Mouse (Mus musculus): ENCODE results near the gene Zfp385c. TPM values are rescaled to one million over a fixed set of nuclear protein-coding genes. Genes with fewer than 3 reads are reported as not detected.
"Not testable (repeated sequence)": the region's sequence is repeated elsewhere in the genome, so short reads cannot be mapped to it uniquely, and the experiment has no call there.

The Zfp385c gene
- polyA plus RNA-seq, 1 experiment: not detected

- TF ChIP-seq CTCF (IDR thresholded peaks at IDR 0.05; ENCODE audit: low read depth, low read length) (no peak), POLR2A (IDR thresholded peaks at IDR 0.05; ENCODE audit: borderline replicate concordance, low read depth, low read length) (no peak)
- no peaks in the 10 kb centered on the region for H3K4me1 ChIP-seq (ENCODE audit: control insufficient read depth, insufficient read depth, low read length)
Observed at GRCm38 (mm10) chr11:100684084-100684483, 8.2 kb downstream of the Zfp385c start.

GRCm38 (mm10) chr11:100682526-100682925, 9.7 kb downstream of the Zfp385c start:
- Histone ChIP-seq H3K4me3 (ENCODE audit: insufficient read depth, low read length) (no peak overlapping the region), H3K27ac (ENCODE audit: insufficient read depth, low read depth, low read length) (no peak overlapping the region), H3K4me1 (ENCODE audit: control insufficient read depth, insufficient read depth, low read length) (no peaks in the 10 kb centered on the region)
- no peak for TF ChIP-seq CTCF (IDR thresholded peaks at IDR 0.05; ENCODE audit: low read depth, low read length)
- no peak for TF ChIP-seq POLR2A (IDR thresholded peaks at IDR 0.05; ENCODE audit: borderline replicate concordance, low read depth, low read length)

More at GRCm38 (mm10) chr11:100684084-100684483, 8.2 kb downstream of the Zfp385c start:
- H3K27ac ChIP-seq (ENCODE audit: insufficient read depth, low read depth, low read length): no peak overlapping the region
- H3K4me3 ChIP-seq (ENCODE audit: insufficient read depth, low read length): no peak overlapping the region

GRCm38 (mm10) chr11:100681826-100682225, 10.4 kb downstream of the Zfp385c start:
- Histone ChIP-seq H3K4me3 (ENCODE audit: insufficient read depth, low read length) (no peak overlapping the region), H3K4me1 (ENCODE audit: control insufficient read depth, insufficient read depth, low read length) (no peaks in the 10 kb centered on the region), H3K27ac (ENCODE audit: insufficient read depth, low read depth, low read length) (no peak overlapping the region)
- no peak for TF ChIP-seq POLR2A (IDR thresholded peaks at IDR 0.05; ENCODE audit: borderline replicate concordance, low read depth, low read length)
- TF ChIP-seq CTCF (IDR thresholded peaks at IDR 0.05; ENCODE audit: low read depth, low read length): no peak

GRCm38 (mm10) chr11:100677810-100678209, 14.4 kb downstream of the Zfp385c start:
- Histone ChIP-seq H3K27ac (ENCODE audit: insufficient read depth, low read depth, low read length) (no peak overlapping the region), H3K4me1 (ENCODE audit: control insufficient read depth, insufficient read depth, low read length) (no peaks in the 10 kb centered on the region), H3K4me3 (ENCODE audit: insufficient read depth, low read length) (no peak overlapping the region)
- TF ChIP-seq CTCF (IDR thresholded peaks at IDR 0.05; ENCODE audit: low read depth, low read length): no peak

- H3K4me1 ChIP-seq (ENCODE audit: control insufficient read depth, insufficient read depth, low read length): no peaks in the 10 kb centered on the region
- H3K4me3 ChIP-seq (ENCODE audit: insufficient read depth, low read length): no peak overlapping the region
- TF ChIP-seq POLR2A (IDR thresholded peaks at IDR 0.05; ENCODE audit: borderline replicate concordance, low read depth, low read length) (no peak), CTCF (IDR thresholded peaks at IDR 0.05; ENCODE audit: low read depth, low read length) (no peak)
Observed at GRCm38 (mm10) chr11:100673169-100673568, 19.1 kb downstream of the Zfp385c start.

GRCm38 (mm10) chr11:100671956-100672355, 20.3 kb downstream of the Zfp385c start:
- H3K27ac ChIP-seq (ENCODE audit: insufficient read depth, low read depth, low read length): no peak overlapping the region
- TF ChIP-seq CTCF (IDR thresholded peaks at IDR 0.05; ENCODE audit: low read depth, low read length) (no peak), POLR2A (IDR thresholded peaks at IDR 0.05; ENCODE audit: borderline replicate concordance, low read depth, low read length) (no peak)
- no peak overlapping the region for H3K4me3 ChIP-seq (ENCODE audit: insufficient read depth, low read length)
- no peaks in the 10 kb centered on the region for H3K4me1 ChIP-seq (ENCODE audit: control insufficient read depth, insufficient read depth, low read length)

More at GRCm38 (mm10) chr11:100673169-100673568, 19.1 kb downstream of the Zfp385c start:
- no peak overlapping the region for H3K27ac ChIP-seq (ENCODE audit: insufficient read depth, low read depth, low read length)

GRCm38 (mm10) chr11:100671049-100671448, 21.2 kb downstream of the Zfp385c start:
- no peak for TF ChIP-seq CTCF (IDR thresholded peaks at IDR 0.05; ENCODE audit: low read depth, low read length)
- TF ChIP-seq POLR2A (IDR thresholded peaks at IDR 0.05; ENCODE audit: borderline replicate concordance, low read depth, low read length): no peak
- Histone ChIP-seq H3K4me3 (ENCODE audit: insufficient read depth, low read length) (no peak overlapping the region), H3K27ac (ENCODE audit: insufficient read depth, low read depth, low read length) (no peak overlapping the region), H3K4me1 (ENCODE audit: control insufficient read depth, insufficient read depth, low read length) (no peaks in the 10 kb centered on the region)

- H3K27ac ChIP-seq (ENCODE audit: insufficient read depth, low read depth, low read length): no peak overlapping the region
- H3K4me3 ChIP-seq (ENCODE audit: insufficient read depth, low read length): no peak overlapping the region
- TF ChIP-seq CTCF (IDR thresholded peaks at IDR 0.05; ENCODE audit: low read depth, low read length) (no peak), POLR2A (IDR thresholded peaks at IDR 0.05; ENCODE audit: borderline replicate concordance, low read depth, low read length) (no peak)
- H3K4me1 ChIP-seq (ENCODE audit: control insufficient read depth, insufficient read depth, low read length): peaks cover 7% of the 10 kb centered on the region
Observed at GRCm38 (mm10) chr11:100659806-100660205, 32.4 kb downstream of the Zfp385c start.

- H3K4me3 ChIP-seq (ENCODE audit: insufficient read depth, low read length): no peak overlapping the region
- peaks cover 7% of the 10 kb centered on the region for H3K4me1 ChIP-seq (ENCODE audit: control insufficient read depth, insufficient read depth, low read length)
- H3K27ac ChIP-seq (ENCODE audit: insufficient read depth, low read depth, low read length): no peak overlapping the region
- TF ChIP-seq POLR2A (IDR thresholded peaks at IDR 0.05; ENCODE audit: borderline replicate concordance, low read depth, low read length): no peak
- no peak for TF ChIP-seq CTCF (IDR thresholded peaks at IDR 0.05; ENCODE audit: low read depth, low read length)
Observed at GRCm38 (mm10) chr11:100656458-100656857, 35.8 kb downstream of the Zfp385c start.

GRCm38 (mm10) chr11:100655589-100655988, 36.7 kb downstream of the Zfp385c start:
- H3K4me1 ChIP-seq (ENCODE audit: control insufficient read depth, insufficient read depth, low read length); H3K27ac ChIP-seq (ENCODE audit: insufficient read depth, low read depth, low read length); H3K4me3 ChIP-seq (ENCODE audit: insufficient read depth, low read length): not testable (repeated sequence)

GRCm38 (mm10) chr11:100651748-100652147, 40.5 kb downstream of the Zfp385c start:
- Histone ChIP-seq H3K27ac (ENCODE audit: insufficient read depth, low read depth, low read length) (no peak overlapping the region), H3K4me3 (ENCODE audit: insufficient read depth, low read length) (no peak overlapping the region), H3K4me1 (ENCODE audit: control insufficient read depth, insufficient read depth, low read length) (no peaks in the 10 kb centered on the region)
- TF ChIP-seq CTCF (IDR thresholded peaks at IDR 0.05; ENCODE audit: low read depth, low read length) (no peak), POLR2A (IDR thresholded peaks at IDR 0.05; ENCODE audit: borderline replicate concordance, low read depth, low read length) (no peak)
